Mouse (Mus musculus) cerebellum, adult 9-10 months (tissue): ENCODE data around the gene Slc25a16.
A peak's percentile ranks its signal among the peaks of the same experiment; 100 is the strongest.

ENCODE experiments used
- DNase-seq: peaks from one replicate; pipeline ENCODE4 v3.0.0; 2022

Gene Slc25a16

DNA sequence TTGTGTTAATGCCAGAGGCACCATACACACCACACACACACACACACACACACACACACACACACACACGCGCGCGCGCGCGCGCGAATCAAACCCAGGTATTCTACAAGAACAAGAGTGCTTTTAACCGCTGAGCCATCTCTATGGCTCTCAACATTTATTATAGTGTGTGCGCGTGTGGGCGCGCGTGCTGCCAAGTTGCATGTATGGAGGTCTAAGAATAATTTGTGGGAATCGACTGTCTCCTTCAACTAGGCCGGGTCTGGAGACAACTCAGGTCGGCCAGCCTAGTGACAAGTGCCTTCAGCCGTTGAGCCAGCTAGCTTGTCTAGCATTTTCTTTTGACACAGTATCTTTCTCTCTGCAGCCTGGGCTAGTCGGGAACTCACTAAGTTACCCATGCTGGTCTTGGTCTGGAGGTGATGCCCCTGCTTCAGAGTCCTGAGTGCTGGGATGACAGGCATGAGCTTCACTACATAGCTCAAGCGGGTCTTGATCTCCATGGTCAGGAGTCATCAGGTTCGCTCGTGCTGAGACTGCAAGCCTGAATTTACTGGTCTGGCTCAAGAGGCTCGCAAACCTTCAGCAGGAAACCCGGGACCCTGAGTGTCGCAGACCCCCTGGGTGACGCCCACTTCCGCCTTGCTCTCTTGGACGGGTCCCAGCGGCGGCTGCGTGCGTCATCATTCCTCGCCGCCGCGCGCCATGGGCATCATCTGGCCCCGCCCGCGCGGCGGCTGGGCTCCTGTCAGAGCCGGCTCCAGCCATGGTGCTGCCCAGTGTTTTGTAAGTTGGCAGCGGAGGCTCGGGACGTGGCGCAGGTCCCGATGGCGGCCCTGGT lies at the start of gene Slc25a16:
Slc25a16 (plus strand) TSS at position 709 of the 841 bp plus-strand sequence.
- DNase-seq = peak; percentile 93

DNA sequence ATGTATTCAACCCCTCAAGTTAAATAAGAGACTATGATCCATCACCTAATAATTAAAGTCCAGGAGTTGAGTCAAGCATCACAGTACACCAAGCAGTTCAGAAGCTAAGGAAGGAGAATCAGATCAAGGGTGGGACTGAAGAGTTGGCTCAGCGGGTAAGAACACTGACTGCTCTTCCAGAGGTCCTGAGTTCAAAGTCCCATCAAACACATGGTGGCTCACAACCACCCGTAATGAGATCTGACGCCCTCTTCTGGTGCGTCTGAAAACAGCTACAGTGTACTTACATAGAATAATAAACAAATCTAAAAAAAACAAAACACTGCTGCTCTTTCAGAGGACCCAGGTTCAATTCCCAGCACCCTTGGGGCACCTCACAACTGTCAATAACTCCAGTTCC lies 45.6 kb upstream of the Slc25a16 start:
- DNase-seq = no peak

DNA sequence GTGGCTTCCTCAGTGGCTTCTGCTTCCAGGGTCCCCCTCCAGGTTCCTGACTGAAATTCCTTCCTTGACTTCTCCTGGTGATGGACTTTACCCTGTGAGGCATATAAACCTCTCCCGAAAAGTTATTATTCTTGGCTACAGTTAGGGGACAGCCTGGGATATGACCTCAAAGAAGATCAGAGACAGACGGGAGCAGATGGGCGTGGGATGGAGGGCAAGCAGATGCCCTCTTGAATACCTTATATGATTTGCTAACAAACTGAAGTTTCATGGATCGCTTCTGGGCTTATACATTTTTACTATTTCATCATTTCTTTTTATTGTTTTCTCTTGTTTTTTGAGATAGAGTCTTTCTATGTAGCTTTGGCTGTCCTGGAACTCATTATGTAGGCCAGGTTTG lies 44.9 kb upstream of the Slc25a16 start:
- DNase-seq = no peak

DNA sequence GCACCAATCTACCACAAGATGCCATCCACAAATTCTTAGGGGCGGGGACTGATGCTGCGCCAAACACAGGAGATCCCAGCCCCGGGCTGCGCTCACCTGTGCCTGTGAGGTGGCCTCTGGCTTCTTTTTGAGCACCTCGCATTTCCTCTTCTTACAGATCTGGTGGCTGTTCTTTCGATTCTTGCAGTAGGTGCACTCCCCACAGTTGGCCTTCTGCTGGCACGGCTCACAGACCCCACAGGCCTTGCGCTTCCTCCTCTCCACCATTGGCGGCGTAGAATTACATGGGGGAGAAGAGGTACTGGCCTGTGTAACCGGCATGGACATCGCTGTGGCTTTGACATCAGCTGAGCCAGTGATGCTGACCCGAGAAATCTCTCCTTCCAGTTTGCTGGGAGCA lies 42.4 kb upstream of the Slc25a16 start:
- no peak for DNase-seq

DNA sequence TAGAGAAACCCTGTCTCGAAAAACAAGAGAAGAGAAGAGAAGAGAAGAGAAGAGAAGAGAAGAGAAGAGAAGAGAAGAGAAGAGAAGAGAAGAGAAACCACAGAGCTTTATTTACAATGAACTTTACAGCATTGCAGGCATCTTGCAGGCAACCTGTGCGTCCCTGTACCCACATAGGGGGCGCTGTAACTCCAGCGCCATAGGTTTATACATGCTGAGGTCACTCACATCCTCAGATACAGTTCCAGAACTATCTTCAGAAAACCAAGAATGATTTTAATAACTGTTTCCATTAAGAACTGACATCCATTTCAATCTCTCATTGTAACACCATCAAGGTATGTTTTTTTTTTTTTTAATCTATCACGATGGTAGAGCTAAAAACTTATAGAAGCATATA lies 39.2 kb upstream of the Slc25a16 start:
- no peak for DNase-seq

DNA sequence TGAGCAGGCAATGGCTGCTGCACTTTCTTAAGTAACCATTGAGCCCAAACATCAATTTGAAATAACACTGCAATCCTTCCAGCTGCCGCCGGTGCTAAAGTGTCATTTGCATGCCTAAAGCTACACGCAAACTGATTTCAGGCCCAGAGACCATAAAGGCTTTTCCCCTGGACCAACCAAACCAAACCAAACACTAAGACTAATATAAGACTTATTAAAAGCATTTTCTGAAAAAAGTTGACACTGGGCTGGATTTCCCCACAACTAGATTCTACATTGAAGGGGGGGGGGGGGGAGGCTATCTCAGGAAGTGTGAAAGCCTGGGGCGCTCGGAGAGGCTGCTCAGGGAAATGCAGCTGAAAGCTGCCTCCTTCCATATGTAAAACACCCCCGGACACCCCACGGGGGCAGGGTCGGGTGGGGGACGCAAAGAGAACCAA lies 36.5 kb upstream of the Slc25a16 start:
- no peak for DNase-seq

DNA sequence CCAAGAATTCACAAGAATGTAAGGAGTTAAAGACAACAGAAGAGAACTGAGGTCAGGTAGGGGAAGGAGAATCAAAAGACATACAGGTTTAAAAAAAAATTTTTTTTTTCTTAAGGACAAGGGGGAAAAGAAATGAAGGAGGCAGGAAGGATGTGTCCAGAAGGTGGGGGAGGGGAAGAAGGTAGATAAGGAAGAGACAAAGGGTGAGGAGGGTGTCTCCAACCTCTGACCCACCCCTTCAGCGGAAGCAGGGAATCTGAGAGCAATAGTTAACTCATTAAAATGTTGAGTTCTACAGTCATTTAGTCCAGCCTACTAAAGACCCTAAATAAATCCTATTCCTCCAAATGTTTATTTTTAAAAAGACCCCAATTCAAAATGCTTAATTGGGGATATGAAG lies 35.9 kb upstream of the Slc25a16 start:
- DNase-seq = no peak

- no peak for DNase-seq
Measured at GRCm38 (mm10) chr10:62885460-62885859, 35.0 kb upstream of the Slc25a16 start.

- no peak for DNase-seq
Measured at GRCm38 (mm10) chr10:62885969-62886798, 34.2 kb upstream of the Slc25a16 start.

DNA sequence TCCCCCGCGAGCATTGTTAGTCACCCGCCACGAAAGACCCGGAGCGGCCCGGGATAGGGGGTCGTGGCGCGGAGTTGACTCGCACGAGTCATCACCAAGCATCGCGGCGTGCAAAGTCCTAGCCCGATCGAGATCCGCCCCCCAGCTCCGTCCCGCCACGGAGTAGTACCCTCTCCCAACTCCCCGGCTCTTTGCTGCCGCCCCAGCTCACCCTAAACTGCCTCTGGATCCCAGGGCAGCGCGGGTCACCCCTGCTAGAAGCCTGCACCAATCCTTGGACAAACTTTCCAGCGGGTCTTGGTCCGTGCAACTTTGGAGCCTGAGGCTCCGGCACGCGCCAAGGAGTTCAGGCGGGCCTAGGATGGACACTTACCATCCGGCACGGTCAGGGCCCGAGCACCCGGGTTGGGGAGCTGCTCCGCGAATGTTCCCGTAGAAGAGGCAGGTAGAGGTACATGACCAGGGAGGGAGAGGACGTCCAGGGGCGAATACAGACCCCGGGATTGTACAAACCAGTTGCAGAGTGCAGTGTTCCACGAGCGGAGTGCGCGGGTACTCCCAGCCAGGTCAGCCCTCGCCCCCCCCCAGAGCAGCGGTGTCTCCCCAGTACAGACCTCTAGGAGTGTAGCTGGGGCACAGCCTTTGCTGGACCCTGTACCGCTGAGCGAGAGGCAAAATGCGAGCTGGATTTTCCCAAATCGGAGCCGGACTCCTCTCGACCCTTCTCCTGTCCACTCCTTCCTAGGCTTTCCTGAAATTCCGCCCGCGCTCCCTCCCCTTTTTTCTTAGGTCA lies 33.4 kb upstream of the Slc25a16 start:
- DNase-seq = peak; percentile 67

- DNase-seq = no peak
Measured at GRCm38 (mm10) chr10:62891025-62891424, 29.4 kb upstream of the Slc25a16 start.

DNA sequence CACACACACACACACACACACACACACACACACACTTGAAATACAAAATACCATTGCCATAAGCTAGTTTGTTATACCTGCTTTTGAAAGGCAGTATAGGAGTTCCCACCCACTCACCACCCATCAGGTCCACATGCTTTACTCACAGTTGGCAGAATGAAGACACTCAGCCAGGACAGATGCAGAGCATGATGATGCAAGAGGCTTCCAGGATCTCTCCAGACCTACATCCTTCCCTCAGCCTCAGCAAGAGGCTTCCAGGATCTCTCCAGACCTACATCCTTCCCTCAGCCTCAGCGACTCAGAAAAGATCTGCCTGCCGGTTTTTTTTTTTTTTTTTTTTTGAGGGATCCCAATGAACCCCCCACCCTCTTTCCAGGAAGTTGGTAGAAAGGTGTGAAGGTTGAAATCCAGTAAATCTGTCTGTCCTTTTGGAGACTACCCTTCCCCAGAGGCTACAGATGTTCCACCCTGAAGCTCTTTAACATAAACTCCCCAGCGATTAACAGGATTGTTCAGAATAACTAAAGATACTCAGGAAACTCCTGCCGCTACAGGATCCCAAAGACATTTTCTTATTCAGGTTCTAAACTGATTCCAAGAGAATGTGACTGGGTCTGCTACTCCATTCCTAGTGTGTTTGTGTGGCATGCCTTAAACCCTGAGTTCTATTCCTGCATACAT lies 27.7 kb upstream of the Slc25a16 start:
- no peak for DNase-seq

DNA sequence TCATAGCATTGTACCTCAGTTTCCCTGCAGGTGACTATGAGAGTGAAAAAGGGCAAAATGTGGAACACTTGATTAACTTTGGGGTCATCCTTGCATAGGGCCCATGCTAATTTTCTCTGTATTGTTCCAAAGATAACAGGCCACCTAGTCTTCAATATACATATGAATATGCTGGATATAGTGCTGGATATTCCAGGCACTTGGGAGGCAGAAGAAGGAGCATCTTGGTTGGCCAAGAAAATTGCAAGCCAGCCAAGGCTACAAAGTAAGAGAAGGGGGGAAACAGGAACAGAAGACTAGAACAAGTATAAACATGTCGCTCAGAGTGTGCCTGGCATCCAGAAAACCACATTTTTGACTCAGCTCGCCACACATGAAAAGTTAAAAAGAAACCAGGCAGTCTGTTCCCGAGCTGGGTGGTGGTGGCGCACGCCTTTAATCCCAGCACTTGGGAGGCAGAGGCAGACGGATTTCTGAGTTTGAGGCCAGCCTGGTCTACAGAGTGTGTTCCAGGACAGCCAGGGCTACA lies 27.0 kb upstream of the Slc25a16 start:
- no peak for DNase-seq

GRCm38 (mm10) chr10:62894447-62894846 lies 26.0 kb upstream of the Slc25a16 start:
- no peak for DNase-seq

GRCm38 (mm10) chr10:62895386-62895785 lies 25.0 kb upstream of the Slc25a16 start:
- no peak for DNase-seq

DNA sequence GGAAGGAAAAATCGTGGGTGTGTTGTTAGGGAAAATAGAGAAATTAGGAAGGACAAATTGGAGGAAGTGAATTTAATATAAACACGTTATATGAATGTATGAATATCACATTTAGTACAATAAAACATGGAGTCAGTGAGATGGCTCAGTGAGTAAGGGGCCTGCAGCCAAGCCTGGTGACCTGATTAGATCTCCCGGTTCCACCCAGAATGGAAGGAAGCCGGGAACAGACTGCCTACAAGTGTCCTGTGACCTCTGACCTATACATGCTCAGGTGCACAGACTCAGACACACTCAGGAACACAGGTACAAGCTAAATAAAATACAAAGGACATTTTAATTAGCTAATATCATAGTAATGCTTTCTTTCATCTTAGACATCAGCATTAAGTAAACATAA lies 24.4 kb upstream of the Slc25a16 start:
- DNase-seq = no peak

GRCm38 (mm10) chr10:62896774-62897173 lies 23.7 kb upstream of the Slc25a16 start:
- no peak for DNase-seq

DNA sequence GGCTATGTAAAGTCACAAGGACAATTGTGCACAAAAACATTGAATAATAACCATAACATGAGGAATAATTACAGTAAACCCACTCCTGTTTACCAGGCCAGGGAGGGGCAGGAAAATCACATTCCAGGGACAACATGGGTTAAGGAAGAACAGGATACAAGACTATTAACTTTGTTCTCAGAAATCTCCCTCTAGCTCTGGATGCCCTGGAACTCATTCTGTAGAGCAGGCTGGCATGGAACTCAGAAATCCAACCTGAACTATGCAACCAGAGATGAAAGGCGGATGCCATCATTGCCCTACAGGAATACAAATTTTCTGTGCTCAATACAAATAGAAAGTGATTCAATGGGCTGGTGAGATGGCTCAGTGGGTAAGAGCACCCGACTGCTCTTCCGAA lies 23.0 kb upstream of the Slc25a16 start:
- DNase-seq = no peak

- no peak for DNase-seq
Measured at GRCm38 (mm10) chr10:62898061-62898460, 22.4 kb upstream of the Slc25a16 start.

GRCm38 (mm10) chr10:62900144-62900543 lies 20.3 kb upstream of the Slc25a16 start:
- no peak for DNase-seq

GRCm38 (mm10) chr10:62901826-62902225 lies 18.6 kb upstream of the Slc25a16 start:
- no peak for DNase-seq

DNA sequence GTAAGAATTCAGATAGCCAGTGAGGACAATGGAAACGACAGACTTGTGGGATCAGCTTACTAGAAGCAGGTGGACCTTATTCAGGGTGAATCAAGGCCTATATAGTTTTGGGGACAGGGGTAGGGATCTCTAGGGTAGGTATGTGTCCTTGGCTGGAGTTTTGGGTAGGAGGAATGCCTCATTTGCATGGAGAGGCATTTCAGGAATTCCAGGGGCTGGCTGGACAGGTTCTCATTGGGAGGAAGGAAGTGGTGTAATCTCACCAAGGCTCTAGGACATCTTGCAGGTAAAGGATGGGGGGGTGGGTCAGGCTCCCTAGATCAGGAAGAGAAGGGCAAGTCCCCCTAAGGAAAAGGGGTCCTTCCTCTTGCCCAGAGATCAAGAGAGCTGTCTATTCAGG lies 17.6 kb upstream of the Slc25a16 start:
- no peak for DNase-seq
